Mouse (Mus musculus) regulatory T cell (primary cell): ENCODE measurements around the gene Pard3b.

ENCODE experiments used
- in situ Hi-C: fragments of 300-600 bp; cut with MboI, MseI; formaldehyde crosslinking; loops from one replicate; pipeline ENCODE4 v1.15.1; 2025; ENCODE audit warnings: high pct_unique_total_duplicates

Gene Pard3b

GRCm38 (mm10) chr1:62625819-62626505 is 987.3 kb downstream of the Pard3b start:
- in situ Hi-C loops: loop anchor here (10.0 kb wide), 1 partner anchor 1911 kb away; the partner anchor contains the start of gene Cd28

- in situ Hi-C loops: loop anchor here (10.0 kb wide), 1 partner anchor 1915 kb away; the partner anchor contains the start of gene Cd28
Observed at GRCm38 (mm10) chr1:62629952-62630351, 991.3 kb downstream of the Pard3b start.

- in situ Hi-C loops: no loop called here
Observed at GRCm38 (mm10) chr1:62631511-62632305, 993.1 kb downstream of the Pard3b start.

GRCm38 (mm10) chr1:62632886-62633285 is 994.3 kb downstream of the Pard3b start:
- in situ Hi-C loops: no loop called here

GRCm38 (mm10) chr1:62635203-62635602 is 996.6 kb downstream of the Pard3b start:
- in situ Hi-C loops: no loop called here

- in situ Hi-C loops: no loop called here
Observed at GRCm38 (mm10) chr1:62636906-62637673, 998.5 kb downstream of the Pard3b start.

- in situ Hi-C loops: no loop called here
Observed at GRCm38 (mm10) chr1:62639012-62639411, 1000.4 kb downstream of the Pard3b start.

GRCm38 (mm10) chr1:62639440-62639839 is 1000.8 kb downstream of the Pard3b start:
- in situ Hi-C loops: no loop called here

GRCm38 (mm10) chr1:62644631-62645278 is 1006.1 kb downstream of the Pard3b start:
- in situ Hi-C loops: no loop called here

GRCm38 (mm10) chr1:62646812-62647211 is 1008.2 kb downstream of the Pard3b start:
- in situ Hi-C loops: no loop called here

GRCm38 (mm10) chr1:62648116-62648515 is 1009.5 kb downstream of the Pard3b start:
- in situ Hi-C loops: no loop called here

- in situ Hi-C loops: no loop called here
Observed at GRCm38 (mm10) chr1:62648591-62648990, 1010.0 kb downstream of the Pard3b start.

GRCm38 (mm10) chr1:62650491-62650890 is 1011.9 kb downstream of the Pard3b start:
- in situ Hi-C loops: no loop called here

GRCm38 (mm10) chr1:62654436-62654835 is 1015.8 kb downstream of the Pard3b start:
- in situ Hi-C loops: no loop called here

GRCm38 (mm10) chr1:62664960-62665645 is 1026.5 kb downstream of the Pard3b start:
- in situ Hi-C loops: no loop called here

- in situ Hi-C loops: no loop called here
Observed at GRCm38 (mm10) chr1:62665771-62666730, 1027.4 kb downstream of the Pard3b start.

- in situ Hi-C loops: no loop called here
Observed at GRCm38 (mm10) chr1:62666780-62667179, 1028.2 kb downstream of the Pard3b start.

GRCm38 (mm10) chr1:62678611-62679344 is 1040.2 kb downstream of the Pard3b start:
- in situ Hi-C loops: no loop called here

- in situ Hi-C loops: no loop called here
Observed at GRCm38 (mm10) chr1:62679466-62679865, 1040.8 kb downstream of the Pard3b start.
